9 mouse cellular contexts compared by ENCODE assay signal in genomic region chr11:49203771-49204497, GRCm38 (mm10). TPM values are rescaled to one million over a fixed set of nuclear protein-coding genes. Genes with fewer than 3 reads are reported as not detected.
DNase-seq lines count a peak whose midpoint lies in the region; ATAC-seq and TF ChIP-seq lines count a peak whose summit lies in the region.
"Had no signal": no experiment of that assay in that cellular context is flagged by ENCODE, and none has a peak within 500 bp of the region (broad histone marks: within the 10 kb centered on the region; RNA-seq: fewer than 3 reads in every experiment).

No protein-coding gene starts in this region.

- no peaks in the 10 kb centered on the region for H3K9me3 ChIP-seq in heart, embryonic 13.5 days
- no peaks in the 10 kb centered on the region for H3K9me3 ChIP-seq in CH12.LX (replicated peaks; ENCODE audit: low read length)
- H3K9me3 ChIP-seq in hindbrain, embryonic 11.5 days (ENCODE audit: control insufficient read depth, low read length) = no peaks in the 10 kb centered on the region
- no peaks in the 10 kb centered on the region for H3K9me3 ChIP-seq in liver, embryonic 15.5 days (replicated peaks)
- no peaks in the 10 kb centered on the region for H3K9me3 ChIP-seq in neural tube, embryonic 13.5 days

- DNase-seq in heart, adult 9 months (ENCODE audit: low spot score in 2 of 2) = no peak
- peak; percentile 86 for DNase-seq in CH12.LX (ENCODE audit: extremely low read depth)
- peak; percentile 75 for DNase-seq in hindbrain, embryonic 11.5 days (ENCODE audit: low spot score)
- DNase-seq in adrenal gland, adult 8-10 months = no peak

- no peak; the same call in 1 of the 2 replicates for TF ChIP-seq RAD21 in CH12.LX (IDR thresholded peaks at IDR 0.05; ENCODE audit: low read depth, low read length)

- TF ChIP-seq CTCF in CH12.LX (conservative IDR thresholded peaks at IDR 0.05 in 1 of 2, IDR thresholded peaks at IDR 0.05 in 1 of 2; ENCODE audit: low read depth in 2 of 2, low read length in 2 of 2) = no peak
- no peak for TF ChIP-seq CTCF in cortical plate, adult 2 months (IDR thresholded peaks at IDR 0.05; ENCODE audit: extremely low read depth, insufficient read depth, low read length)

- H3K4me3 ChIP-seq in heart, embryonic 13.5 days = peak overlapping the region; percentile 79
- peak overlapping the region; percentile 63 to 77 (median 71) for H3K4me3 ChIP-seq in CH12.LX (replicated peaks in 1 of 3; ENCODE audit: low read depth in 2 of 3, low read length in 2 of 3, poor library complexity in 1 of 3)
- peak overlapping the region; percentile 98 for H3K4me3 ChIP-seq in cortical plate, adult 2 months (ENCODE audit: insufficient read depth, low read length)
- peak overlapping the region; percentile 92 for H3K4me3 ChIP-seq in hindbrain, embryonic 11.5 days (ENCODE audit: low read depth, low read length)
- peak overlapping the region; percentile 88 for H3K4me3 ChIP-seq in liver, embryonic 15.5 days (replicated peaks)
- peak overlapping the region; percentile 96 for H3K4me3 ChIP-seq in neural tube, embryonic 13.5 days

- peak overlapping the region; percentile 99 for H3K27ac ChIP-seq in heart, embryonic 13.5 days (replicated peaks)
- H3K27ac ChIP-seq in CH12.LX (ENCODE audit: insufficient read depth, low read depth) = peak overlapping the region; percentile 94
- H3K27ac ChIP-seq in cortical plate, adult 2 months (ENCODE audit: insufficient read depth, low read length) = peak overlapping the region; percentile 96
- peak overlapping the region; percentile 99 for H3K27ac ChIP-seq in hindbrain, embryonic 11.5 days (ENCODE audit: low read depth, low read length)
- peak overlapping the region; percentile 99 for H3K27ac ChIP-seq in liver, embryonic 15.5 days (replicated peaks)
- peak overlapping the region; percentile 99 for H3K27ac ChIP-seq in neural tube, embryonic 13.5 days (replicated peaks)

- peak overlapping the region; percentile 88 for H3K4me2 ChIP-seq in heart, embryonic 13.5 days
- peak overlapping the region; percentile 37; the same call in 1 of the 2 replicates for H3K4me2 ChIP-seq in CH12.LX (ENCODE audit: insufficient read depth, low read depth, poor library complexity, severe bottlenecking)
- peak overlapping the region; percentile 43 for H3K4me2 ChIP-seq in hindbrain, embryonic 11.5 days (replicated peaks; ENCODE audit: low read depth, low read length)
- H3K4me2 ChIP-seq in liver, embryonic 15.5 days = peak overlapping the region; percentile 92
- peak overlapping the region; percentile 83 for H3K4me2 ChIP-seq in neural tube, embryonic 13.5 days

- H3K9ac ChIP-seq in heart, embryonic 13.5 days = peak overlapping the region; percentile 98
- peak overlapping the region; percentile 95 for H3K9ac ChIP-seq in CH12.LX (ENCODE audit: insufficient read depth, low read depth)
- H3K9ac ChIP-seq in hindbrain, embryonic 11.5 days (ENCODE audit: low read depth, low read length) = peak overlapping the region; percentile 98
- peak overlapping the region; percentile 91 for H3K9ac ChIP-seq in liver, embryonic 15.5 days
- peak overlapping the region; percentile 99 for H3K9ac ChIP-seq in neural tube, embryonic 13.5 days

- WGBS in heart, embryonic 13.5 days = under 1% methylated on average over 24 of the region's 24 CpGs
- WGBS in hindbrain, embryonic 11.5 days = under 1% methylated on average over 24 of the region's 24 CpGs
- 0% methylated on average over 24 of the region's 24 CpGs for whole genome bisulfite sequencing in liver, embryonic 15.5 days (ENCODE audit: insufficient replicate concordance)
- WGBS in neural tube, embryonic 13.5 days = under 1% methylated on average over 24 of the region's 24 CpGs

- no peak; the same call in 1 of the 2 replicates for TF ChIP-seq EP300 in CH12.LX (IDR thresholded peaks at IDR 0.05; ENCODE audit: low read length)

- peaks cover 16% of the 10 kb centered on the region for H3K36me3 ChIP-seq in heart, embryonic 13.5 days
- H3K36me3 ChIP-seq in CH12.LX (replicated peaks in 1 of 2; ENCODE audit: control insufficient read depth in 1 of 2, insufficient read depth in 1 of 2, low read length in 1 of 2) = peaks cover 8 to 20% of the 10 kb centered on the region in 2 experiments
- no peaks in the 10 kb centered on the region for H3K36me3 ChIP-seq in hindbrain, embryonic 11.5 days (ENCODE audit: control insufficient read depth, insufficient read depth, low read length)
- 0 out of 2 replicates have a peak, but pooled peaks cover 9% of the 10 kb centered on the region for H3K36me3 ChIP-seq in liver, embryonic 15.5 days (replicated peaks)
- peaks cover 4% of the 10 kb centered on the region for H3K36me3 ChIP-seq in neural tube, embryonic 13.5 days

- no peaks in the 10 kb centered on the region for H3K27me3 ChIP-seq in heart, embryonic 13.5 days (replicated peaks)
- H3K27me3 ChIP-seq in CH12.LX (replicated peaks) = no peaks in the 10 kb centered on the region
- H3K27me3 ChIP-seq in hindbrain, embryonic 11.5 days (ENCODE audit: control insufficient read depth, insufficient read depth, low read length) = no peaks in the 10 kb centered on the region
- no peaks in the 10 kb centered on the region for H3K27me3 ChIP-seq in liver, embryonic 15.5 days
- no peaks in the 10 kb centered on the region for H3K27me3 ChIP-seq in neural tube, embryonic 13.5 days

- dilution Hi-C loops in CH12.LX (cut with MboI; ENCODE audit: extremely low pct_ligation_motif_present, extremely low pct_unique_long_range_greater_than_20kb, low sequenced_read_pairs) = no loop called here

- ATAC-seq in heart, embryonic 13.5 days (ENCODE audit: extremely low read depth, insufficient number of reproducible peaks, low FRiP score, low TSS enrichment) = 0 out of 2 replicates have a peak, but pooled peaks have one; percentile 22
- ATAC-seq in hindbrain, embryonic 11.5 days (ENCODE audit: low FRiP score) = peak; percentile 79
- ATAC-seq in liver, embryonic 15.5 days (ENCODE audit: insufficient read depth) = peak; percentile 65
- peak; percentile 85 for ATAC-seq in neural tube, embryonic 13.5 days (ENCODE audit: low read depth)

- peak; percentile 54 for TF ChIP-seq POLR2A in CH12.LX (IDR thresholded peaks at IDR 0.05; ENCODE audit: low read depth, low read length)
- TF ChIP-seq POLR2A in cortical plate, adult 2 months (IDR thresholded peaks at IDR 0.05; ENCODE audit: extremely low read depth, insufficient read depth, low read length) = no peak

- H3K4me1 ChIP-seq in heart, embryonic 13.5 days = peaks cover 32% of the 10 kb centered on the region
- peaks cover 5 to 58% of the 10 kb centered on the region in 2 experiments for H3K4me1 ChIP-seq in CH12.LX (ENCODE audit: control insufficient read depth in 1 of 2, insufficient read depth in 2 of 2)
- 0 out of 2 replicates have a peak, but pooled peaks cover 1% of the 10 kb centered on the region for H3K4me1 ChIP-seq in cortical plate, adult 2 months (ENCODE audit: control insufficient read depth, insufficient read depth, low read length)
- H3K4me1 ChIP-seq in hindbrain, embryonic 11.5 days (replicated peaks; ENCODE audit: control insufficient read depth, insufficient read depth, low read length) = no peaks in the 10 kb centered on the region
- H3K4me1 ChIP-seq in liver, embryonic 15.5 days (replicated peaks) = peaks cover 50% of the 10 kb centered on the region
- peaks cover 25% of the 10 kb centered on the region for H3K4me1 ChIP-seq in neural tube, embryonic 13.5 days (replicated peaks)

- in situ Hi-C loops in CH12.LX (cut with MboI; ENCODE audit: low pct_ligation_motif_present, low pct_unique_long_range_greater_than_20kb, low sequenced_read_pairs) = no loop called here

- H3K79me2 ChIP-seq in CH12.LX (replicated peaks; ENCODE audit: control insufficient read depth, extremely low read depth, insufficient read depth, poor library complexity, severe bottlenecking) = peaks cover 34% of the 10 kb centered on the region

RNA-seq across cellular contexts. Expression of gene Zfp62, which starts 0.8 kb away (rescaled TPM):
- 24.9 and 26.3 TPM in 2 replicates for polyA plus RNA-seq in heart, embryonic 13.5 days (2015; fragmentation: Nextera tagmentation; extraction: Ambion mirVana)
- total RNA-seq in CH12.LX (2012; rRNA removed) = 21.3 and 22.6 TPM in 2 replicates
- total RNA-seq in CH12.LX (2014; rRNA removed) = 38.7 and 48.8 TPM in 2 replicates
- polyA plus RNA-seq in CH12.LX (2012; ENCODE audit: insufficient read length, low read depth) = 23.2 and 25.3 TPM in 2 replicates
- polyA plus RNA-seq in cortical plate, adult 2 months (2012; rRNA removed) = 22.1 and 25.0 TPM in 2 replicates
- 59.0 and 63.2 TPM in 2 replicates for polyA plus RNA-seq in hindbrain, embryonic 11.5 days (2014; fragmentation: Nextera tagmentation; extraction: Ambion mirVana)
- 10.2 and 10.4 TPM in 2 replicates for polyA plus RNA-seq in liver, embryonic 15.5 days (2015; fragmentation: Nextera tagmentation; extraction: Ambion mirVana)
- polyA plus RNA-seq in neural tube, embryonic 13.5 days (2015; fragmentation: Nextera tagmentation; extraction: Ambion mirVana) = 44.5 and 50.0 TPM in 2 replicates
- total RNA-seq in adrenal gland, adult 8-10 months (2022) = 10 to 100 TPM; 28.1 to 40.1 (median 36.2) TPM

RNA-seq across cellular contexts. Expression of gene Btnl9, which starts 17.0 kb away (rescaled TPM):
- polyA plus RNA-seq in heart, embryonic 13.5 days (2015; fragmentation: Nextera tagmentation; extraction: Ambion mirVana) = 2.8 and 3.0 TPM in 2 replicates
- total RNA-seq in CH12.LX (2012; rRNA removed) = 0.17 and 0.34 TPM in 2 replicates
- not detected in 2 replicates for total RNA-seq in CH12.LX (2014; rRNA removed)
- polyA plus RNA-seq in CH12.LX (2012; ENCODE audit: insufficient read length, low read depth) = 0.04 and 0.20 TPM in 2 replicates
- polyA plus RNA-seq in cortical plate, adult 2 months (2012; rRNA removed) = 0.04 TPM in 1 of 2 replicates, not detected in the other
- 0.10 TPM in 1 of 2 replicates, not detected in the other for polyA plus RNA-seq in hindbrain, embryonic 11.5 days (2014; fragmentation: Nextera tagmentation; extraction: Ambion mirVana)
- polyA plus RNA-seq in liver, embryonic 15.5 days (2015; fragmentation: Nextera tagmentation; extraction: Ambion mirVana) = 0.76 and 1.6 TPM in 2 replicates
- polyA plus RNA-seq in neural tube, embryonic 13.5 days (2015; fragmentation: Nextera tagmentation; extraction: Ambion mirVana) = 0.10 and 0.33 TPM in 2 replicates
- 10 to 100 TPM; 21.5 to 41.8 (median 32.6) TPM for total RNA-seq in adrenal gland, adult 8-10 months (2022)
- polyA plus RNA-seq: frontal cortex, adult 2 months had no signal

RNA-seq across cellular contexts. Expression of gene Mgat1, which starts 40.1 kb away (rescaled TPM):
- polyA plus RNA-seq in heart, embryonic 13.5 days (2015; fragmentation: Nextera tagmentation; extraction: Ambion mirVana) = 44.2 and 44.9 TPM in 2 replicates
- total RNA-seq in CH12.LX (2012; rRNA removed) (83.2 and 118 TPM in 2 replicates), CH12.LX (2014; rRNA removed) (63.2 and 67.7 TPM in 2 replicates)
- polyA plus RNA-seq in CH12.LX (2012; ENCODE audit: insufficient read length, low read depth) = 80.9 and 90.5 TPM in 2 replicates
- 68.1 and 73.7 TPM in 2 replicates for polyA plus RNA-seq in cortical plate, adult 2 months (2012; rRNA removed)
- polyA plus RNA-seq in hindbrain, embryonic 11.5 days (2014; fragmentation: Nextera tagmentation; extraction: Ambion mirVana) = 28.7 and 31.0 TPM in 2 replicates
- 35.1 and 45.6 TPM in 2 replicates for polyA plus RNA-seq in liver, embryonic 15.5 days (2015; fragmentation: Nextera tagmentation; extraction: Ambion mirVana)
- 28.8 and 32.4 TPM in 2 replicates for polyA plus RNA-seq in neural tube, embryonic 13.5 days (2015; fragmentation: Nextera tagmentation; extraction: Ambion mirVana)
- total RNA-seq in adrenal gland, adult 8-10 months (2022) = 100 to 1,000 TPM; 114 to 131 (median 124) TPM

RNA-seq across cellular contexts. Expression of gene Olfr1394, which starts 49.8 kb away (rescaled TPM):
- not detected in 2 replicates for polyA plus RNA-seq in heart, embryonic 13.5 days (2015; fragmentation: Nextera tagmentation; extraction: Ambion mirVana)
- total RNA-seq in CH12.LX (2012; rRNA removed) (not detected in 2 replicates), CH12.LX (2014; rRNA removed) (not detected in 2 replicates)
- not detected in 2 replicates for polyA plus RNA-seq in CH12.LX (2012; ENCODE audit: insufficient read length, low read depth)
- polyA plus RNA-seq in cortical plate, adult 2 months (2012; rRNA removed) = not detected in 2 replicates
- polyA plus RNA-seq in hindbrain, embryonic 11.5 days (2014; fragmentation: Nextera tagmentation; extraction: Ambion mirVana) = not detected in 2 replicates
- not detected in 2 replicates for polyA plus RNA-seq in liver, embryonic 15.5 days (2015; fragmentation: Nextera tagmentation; extraction: Ambion mirVana)
- not detected in 2 replicates for polyA plus RNA-seq in neural tube, embryonic 13.5 days (2015; fragmentation: Nextera tagmentation; extraction: Ambion mirVana)
- not detected for total RNA-seq in adrenal gland, adult 8-10 months (2022)
- polyA plus RNA-seq: frontal cortex, adult 2 months had no signal

Comparison
In these comparisons a context has a peak if more than half of its experiments do, and no peak if none do; other contexts are left out.
1. ATAC-seq: peak in every context shown above with its lines; median percentile 85 in neural tube, embryonic 13.5 days; 79 in hindbrain, embryonic 11.5 days; 65 in liver, embryonic 15.5 days; 22 in heart, embryonic 13.5 days.
2. H3K4me2 ChIP-seq: peak in every context shown above with its lines; median percentile 92 in liver, embryonic 15.5 days; 88 in heart, embryonic 13.5 days; 83 in neural tube, embryonic 13.5 days; 43 in hindbrain, embryonic 11.5 days; 37 in CH12.LX.
3. DNase-seq: peak in CH12.LX (single experiment) and hindbrain, embryonic 11.5 days (single experiment); none in heart, adult 9 months (0 of 2) and adrenal gland, adult 8-10 months (single experiment).
4. Peak in every context shown above with its lines, with median percentiles within 50 percentile points of each other: H3K27ac ChIP-seq, H3K4me3 ChIP-seq and H3K9ac ChIP-seq.